Mouse (Mus musculus): ENCODE data around the gene Trim16. TPM values are rescaled to one million over a fixed set of nuclear protein-coding genes. Genes with fewer than 3 reads are reported as not detected.

Gene Trim16
- polyA plus RNA-seq, 1 experiment = 0.61 TPM

DNA sequence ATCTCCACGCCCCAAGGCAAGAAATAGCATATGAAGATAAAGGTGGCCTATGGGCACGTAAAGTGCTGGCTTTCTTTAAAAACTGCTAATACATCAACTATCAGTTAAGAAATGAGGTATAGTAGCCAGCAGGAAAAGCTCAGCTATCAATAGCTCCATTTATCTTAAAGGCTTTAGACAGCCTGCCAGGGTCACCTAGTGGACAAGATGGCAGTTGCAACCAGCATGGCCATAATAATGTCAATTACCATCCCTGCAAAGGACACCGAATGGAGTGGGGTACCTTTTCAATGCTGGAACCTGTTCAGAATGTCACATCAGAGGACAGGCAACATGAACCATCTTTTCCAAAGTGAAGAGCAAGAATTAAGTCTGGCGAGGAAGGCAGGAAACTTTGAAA, 10.8 kb upstream of the Trim16 start:
- Histone ChIP-seq H3K9me3 (replicated peaks; ENCODE audit: control insufficient read depth, insufficient read depth, low read length, poor library complexity, severe bottlenecking) (peaks cover 7% of the 10 kb centered on the region), H3K27ac (ENCODE audit: insufficient read depth, low read length) (no peak overlapping the region), H3K27me3 (ENCODE audit: control insufficient read depth, insufficient read depth, low read length, poor library complexity, severe bottlenecking) (no peaks in the 10 kb centered on the region; the same call in 1 of the 2 replicates), H3K9ac (ENCODE audit: low read depth, poor library complexity, severe bottlenecking) (no peak overlapping the region), H3K36me3 (ENCODE audit: control insufficient read depth, insufficient read depth, low read length, poor library complexity, severe bottlenecking) (no peaks in the 10 kb centered on the region), H3K4me3 (ENCODE audit: low read depth, low read length) (no peak overlapping the region), H3K4me1 (ENCODE audit: control insufficient read depth, insufficient read depth, low read length) (no peaks in the 10 kb centered on the region)
- peak; percentile 2 for TF ChIP-seq CTCF (IDR thresholded peaks at IDR 0.05; ENCODE audit: low read depth, low read length)
- TF ChIP-seq POLR2A (IDR thresholded peaks at IDR 0.05; ENCODE audit: insufficient read depth, low read length) = no peak

DNA sequence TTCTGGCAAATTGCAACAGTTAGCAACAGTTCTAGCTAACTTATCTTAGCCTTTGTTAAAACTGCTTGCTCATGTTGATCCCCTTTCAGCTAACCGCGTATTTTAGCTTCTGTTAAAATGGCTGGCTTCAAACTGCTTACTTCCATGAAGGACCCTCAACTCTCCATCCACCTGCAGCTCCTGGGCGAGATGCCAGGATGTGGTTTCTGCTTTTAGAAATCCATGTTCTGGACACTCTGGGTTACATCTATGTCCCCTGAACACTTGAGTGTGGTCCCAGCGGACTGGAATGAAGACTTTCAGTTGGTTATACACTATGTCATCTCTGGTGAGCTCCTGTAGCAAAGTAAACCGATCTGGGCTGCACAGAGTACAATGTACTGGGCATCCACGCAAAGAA, 7.8 kb upstream of the Trim16 start:
- H3K9me3 ChIP-seq (replicated peaks; ENCODE audit: control insufficient read depth, insufficient read depth, low read length, poor library complexity, severe bottlenecking) = no peaks in the 10 kb centered on the region
- TF ChIP-seq POLR2A (IDR thresholded peaks at IDR 0.05; ENCODE audit: insufficient read depth, low read length) (no peak), CTCF (IDR thresholded peaks at IDR 0.05; ENCODE audit: low read depth, low read length) (no peak), EP300 (IDR thresholded peaks at IDR 0.05; ENCODE audit: insufficient read depth, low read depth, low read length) (no peak)
- no peaks in the 10 kb centered on the region for H3K36me3 ChIP-seq (ENCODE audit: control insufficient read depth, insufficient read depth, low read length, poor library complexity, severe bottlenecking)
- no peaks in the 10 kb centered on the region; the same call in 1 of the 2 replicates for H3K27me3 ChIP-seq (ENCODE audit: control insufficient read depth, insufficient read depth, low read length, poor library complexity, severe bottlenecking)
- no peak overlapping the region for H3K4me3 ChIP-seq (ENCODE audit: low read depth, low read length)
- H3K9ac ChIP-seq (ENCODE audit: low read depth, poor library complexity, severe bottlenecking) = no peak overlapping the region
- no peak overlapping the region for H3K27ac ChIP-seq (ENCODE audit: insufficient read depth, low read length)
- no peaks in the 10 kb centered on the region for H3K4me1 ChIP-seq (ENCODE audit: control insufficient read depth, insufficient read depth, low read length)

GRCm38 (mm10) chr11:62813497-62813896, 6.5 kb upstream of the Trim16 start:
- no peak for TF ChIP-seq POLR2A (IDR thresholded peaks at IDR 0.05; ENCODE audit: insufficient read depth, low read length)
- TF ChIP-seq EP300 (IDR thresholded peaks at IDR 0.05; ENCODE audit: insufficient read depth, low read depth, low read length) = no peak
- no peaks in the 10 kb centered on the region; the same call in 1 of the 2 replicates for H3K27me3 ChIP-seq (ENCODE audit: control insufficient read depth, insufficient read depth, low read length, poor library complexity, severe bottlenecking)
- H3K4me3 ChIP-seq (ENCODE audit: low read depth, low read length) = no peak overlapping the region

DNA sequence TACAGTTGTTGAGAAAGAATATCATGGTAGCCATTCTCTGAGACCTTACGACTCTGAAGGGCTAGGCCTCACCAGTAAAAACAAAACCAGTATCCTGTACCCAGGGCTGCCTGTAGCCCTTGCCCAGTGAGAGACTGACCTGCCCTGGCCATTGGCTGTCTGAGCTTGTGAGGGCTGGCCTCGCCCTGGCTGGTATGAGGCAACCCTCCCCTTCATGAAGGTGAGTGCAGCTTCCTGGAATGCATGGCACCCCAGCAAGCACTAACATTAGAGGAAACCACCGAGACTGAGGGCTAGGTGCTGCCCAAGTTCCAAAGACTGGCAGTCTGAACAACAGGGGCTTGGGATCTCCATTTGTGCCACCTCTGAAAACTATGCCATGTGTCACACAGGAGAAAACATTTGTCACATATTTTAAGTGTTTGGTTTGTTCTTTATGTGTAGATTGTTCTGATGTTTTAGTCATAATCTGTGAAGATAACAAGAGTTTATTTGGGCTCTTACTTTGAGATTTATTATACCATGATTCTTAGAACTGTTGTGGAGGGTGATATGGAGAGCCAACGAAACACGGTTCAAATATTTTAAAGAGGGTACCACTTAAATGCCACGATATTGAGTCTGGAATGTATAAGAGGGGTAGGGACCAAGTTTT, 5.9 kb upstream of the Trim16 start:
- Histone ChIP-seq H3K9me3 (replicated peaks; ENCODE audit: control insufficient read depth, insufficient read depth, low read length, poor library complexity, severe bottlenecking) (no peaks in the 10 kb centered on the region), H3K27me3 (ENCODE audit: control insufficient read depth, insufficient read depth, low read length, poor library complexity, severe bottlenecking) (no peaks in the 10 kb centered on the region; the same call in 1 of the 2 replicates), H3K27ac (ENCODE audit: insufficient read depth, low read length) (no peak overlapping the region), H3K4me1 (ENCODE audit: control insufficient read depth, insufficient read depth, low read length) (no peaks in the 10 kb centered on the region), H3K36me3 (ENCODE audit: control insufficient read depth, insufficient read depth, low read length, poor library complexity, severe bottlenecking) (no peaks in the 10 kb centered on the region), H3K4me3 (ENCODE audit: low read depth, low read length) (no peak overlapping the region), H3K9ac (ENCODE audit: low read depth, poor library complexity, severe bottlenecking) (no peak overlapping the region)
- TF ChIP-seq POLR2A (IDR thresholded peaks at IDR 0.05; ENCODE audit: insufficient read depth, low read length) (no peak), EP300 (IDR thresholded peaks at IDR 0.05; ENCODE audit: insufficient read depth, low read depth, low read length) (no peak), CTCF (IDR thresholded peaks at IDR 0.05; ENCODE audit: low read depth, low read length) (no peak)

More at GRCm38 (mm10) chr11:62813497-62813896, 6.5 kb upstream of the Trim16 start:
- Histone ChIP-seq H3K9me3 (replicated peaks; ENCODE audit: control insufficient read depth, insufficient read depth, low read length, poor library complexity, severe bottlenecking) (no peaks in the 10 kb centered on the region), H3K36me3 (ENCODE audit: control insufficient read depth, insufficient read depth, low read length, poor library complexity, severe bottlenecking) (no peaks in the 10 kb centered on the region), H3K4me1 (ENCODE audit: control insufficient read depth, insufficient read depth, low read length) (no peaks in the 10 kb centered on the region), H3K9ac (ENCODE audit: low read depth, poor library complexity, severe bottlenecking) (no peak overlapping the region), H3K27ac (ENCODE audit: insufficient read depth, low read length) (no peak overlapping the region)

GRCm38 (mm10) chr11:62814625-62815024, 5.4 kb upstream of the Trim16 start:
- no peak for TF ChIP-seq EP300 (IDR thresholded peaks at IDR 0.05; ENCODE audit: insufficient read depth, low read depth, low read length)
- Histone ChIP-seq H3K27me3 (ENCODE audit: control insufficient read depth, insufficient read depth, low read length, poor library complexity, severe bottlenecking) (no peaks in the 10 kb centered on the region; the same call in 1 of the 2 replicates), H3K9me3 (replicated peaks; ENCODE audit: control insufficient read depth, insufficient read depth, low read length, poor library complexity, severe bottlenecking) (no peaks in the 10 kb centered on the region), H3K4me3 (ENCODE audit: low read depth, low read length) (no peak overlapping the region), H3K4me1 (ENCODE audit: control insufficient read depth, insufficient read depth, low read length) (no peaks in the 10 kb centered on the region), H3K36me3 (ENCODE audit: control insufficient read depth, insufficient read depth, low read length, poor library complexity, severe bottlenecking) (no peaks in the 10 kb centered on the region), H3K9ac (ENCODE audit: low read depth, poor library complexity, severe bottlenecking) (no peak overlapping the region), H3K27ac (ENCODE audit: insufficient read depth, low read length) (no peak overlapping the region)

DNA sequence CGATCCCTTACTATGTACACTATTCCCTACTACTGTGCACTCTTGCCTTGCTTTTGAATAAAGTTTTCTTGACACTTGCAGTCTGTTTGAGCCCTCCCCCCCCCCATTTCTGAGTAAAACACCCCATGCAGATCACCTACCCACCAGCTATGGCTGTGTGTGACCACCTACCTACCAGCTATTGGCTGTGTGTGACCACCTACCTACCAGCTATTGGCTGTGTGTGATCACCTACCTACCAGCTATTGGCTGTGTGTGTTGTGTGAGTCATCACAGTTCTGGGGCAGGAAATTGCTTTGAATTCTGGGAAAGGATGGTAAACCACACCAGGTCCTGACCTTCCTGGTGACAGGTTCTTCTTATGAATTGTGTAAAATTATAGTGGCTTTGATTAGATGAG, 4.6 kb upstream of the Trim16 start:
- Histone ChIP-seq H3K36me3 (ENCODE audit: control insufficient read depth, insufficient read depth, low read length, poor library complexity, severe bottlenecking) (no peaks in the 10 kb centered on the region), H3K27ac (ENCODE audit: insufficient read depth, low read length) (no peak overlapping the region), H3K27me3 (ENCODE audit: control insufficient read depth, insufficient read depth, low read length, poor library complexity, severe bottlenecking) (no peaks in the 10 kb centered on the region; the same call in 1 of the 2 replicates), H3K9me3 (replicated peaks; ENCODE audit: control insufficient read depth, insufficient read depth, low read length, poor library complexity, severe bottlenecking) (no peaks in the 10 kb centered on the region), H3K4me1 (ENCODE audit: control insufficient read depth, insufficient read depth, low read length) (no peaks in the 10 kb centered on the region), H3K4me3 (ENCODE audit: low read depth, low read length) (no peak overlapping the region), H3K9ac (ENCODE audit: low read depth, poor library complexity, severe bottlenecking) (no peak overlapping the region)
- TF ChIP-seq EP300 (IDR thresholded peaks at IDR 0.05; ENCODE audit: insufficient read depth, low read depth, low read length) = no peak
- TF ChIP-seq CTCF (IDR thresholded peaks at IDR 0.05; ENCODE audit: low read depth, low read length) = no peak
- no peak for TF ChIP-seq POLR2A (IDR thresholded peaks at IDR 0.05; ENCODE audit: insufficient read depth, low read length)

Data from ES-Bruce4 (cell line).